Mouse (Mus musculus): ENCODE measurements at regions not wholly inside any gene's neighbourhood (a gene's known extent, or its start where the extent isn't known, plus 50 kb on each side); places are given as distances from the start of the nearest gene placed in this dataset.

- DNase-seq, result no peak
Measured at GRCm38 (mm10) chr1:41551271-41551670, 745.9 kb downstream of the Tmem182 start.

GRCm38 (mm10) chr1:41555607-41556006 lies 750.2 kb downstream of the Tmem182 start:
- DNase-seq, result peak; percentile 5

- no peak for DNase-seq
Measured at GRCm38 (mm10) chr1:41559101-41559665, 753.8 kb downstream of the Tmem182 start.

- no peak for DNase-seq
Measured at GRCm38 (mm10) chr1:41559991-41560390, 754.6 kb downstream of the Tmem182 start.

GRCm38 (mm10) chr1:41603471-41603870 lies 798.1 kb downstream of the Tmem182 start:
- DNase-seq, result no peak

GRCm38 (mm10) chr1:41604996-41605747 lies 799.8 kb downstream of the Tmem182 start:
- no peak for DNase-seq

GRCm38 (mm10) chr1:41605748-41606131 lies 800.3 kb downstream of the Tmem182 start:
- DNase-seq, result peak; percentile 8

GRCm38 (mm10) chr1:41610783-41611182 lies 805.4 kb downstream of the Tmem182 start:
- DNase-seq, result no peak

- DNase-seq, result no peak
Measured at GRCm38 (mm10) chr1:41651804-41652203, 846.4 kb downstream of the Tmem182 start.

- no peak for DNase-seq
Measured at GRCm38 (mm10) chr1:41652210-41652609, 846.8 kb downstream of the Tmem182 start.

GRCm38 (mm10) chr1:41652646-41653427 lies 847.4 kb downstream of the Tmem182 start:
- DNase-seq, result peak; percentile 71

GRCm38 (mm10) chr1:41674086-41674485 lies 868.7 kb downstream of the Tmem182 start:
- DNase-seq, result no peak

GRCm38 (mm10) chr1:41675345-41675744 lies 869.9 kb downstream of the Tmem182 start:
- no peak for DNase-seq

GRCm38 (mm10) chr1:41705692-41706091 lies 900.3 kb downstream of the Tmem182 start:
- DNase-seq, result no peak

GRCm38 (mm10) chr1:41742644-41743331 lies 937.4 kb downstream of the Tmem182 start:
- no peak for DNase-seq

GRCm38 (mm10) chr1:41743332-41743710 lies 937.9 kb downstream of the Tmem182 start:
- DNase-seq, result no peak

GRCm38 (mm10) chr1:41744531-41744930 lies 939.1 kb downstream of the Tmem182 start:
- DNase-seq, result no peak

GRCm38 (mm10) chr1:41759366-41759765 lies 936.2 kb upstream of the Pou3f3 start:
- no peak for DNase-seq

Data from right cerebral cortex, postnatal 4 days (tissue).